Mouse (Mus musculus): ENCODE measurements around the gene Plp1.

- TF ChIP-seq EP300 (IDR thresholded peaks at IDR 0.05; ENCODE audit: low read depth) (no peak), CTCF (IDR thresholded peaks at IDR 0.05; ENCODE audit: low read depth) (no peak)
Measured at GRCm38 (mm10) chrX:136780041-136780440, 42.4 kb upstream of the Plp1 start, which contains the start of gene Glra4.
